Mouse (Mus musculus): ENCODE measurements around the gene Olfr825. TPM values are rescaled to one million over a fixed set of nuclear protein-coding genes. Genes with fewer than 3 reads are reported as not detected.
"Not testable (repeated sequence)": the region's sequence is repeated elsewhere in the genome, so short reads cannot be mapped to it uniquely, and the experiment has no call there.

Gene Olfr825
- total and polyA plus RNA-seq, 2 experiments, result not detected

- H3K36me3 ChIP-seq (ENCODE audit: control insufficient read depth, insufficient read depth, low read length), result no peaks in the 10 kb centered on the region
- H3K4me1 ChIP-seq (ENCODE audit: control insufficient read depth, insufficient read depth, low read length), result no peaks in the 10 kb centered on the region
- H3K27me3 ChIP-seq (ENCODE audit: control insufficient read depth, insufficient read depth, low read length), result no peaks in the 10 kb centered on the region
- DNase-seq (ENCODE audit: extremely low read depth, low read depth, low spot score), result no peak
- no peak overlapping the region for H3K9ac ChIP-seq (ENCODE audit: low read depth, low read length)
- TF ChIP-seq POLR2A (IDR thresholded peaks at IDR 0.05; ENCODE audit: extremely low read depth, insufficient read depth, low read length) (no peak), CTCF (IDR thresholded peaks at IDR 0.05; ENCODE audit: low read depth, low read length) (no peak)
- no peak overlapping the region for H3K27ac ChIP-seq (replicated peaks; ENCODE audit: insufficient read depth, low read depth, low read length)
- no peaks in the 10 kb centered on the region for H3K79me2 ChIP-seq (ENCODE audit: control insufficient read depth, insufficient read depth, low read length)
- H3K4me3 ChIP-seq (ENCODE audit: insufficient read depth, low read depth, low read length), result no peak overlapping the region
Observed at GRCm38 (mm10) chr10:130134811-130135210, 31.8 kb downstream of the Olfr825 start.

GRCm38 (mm10) chr10:130129900-130130299 is 36.7 kb downstream of the Olfr825 start, which contains the start of gene Olfr824:
Gene Olfr824, minus strand, starts transcription at chr10:130130000.
- H3K36me3 ChIP-seq (ENCODE audit: control insufficient read depth, insufficient read depth, low read length); H3K27ac ChIP-seq (replicated peaks; ENCODE audit: insufficient read depth, low read depth, low read length); DNase-seq (ENCODE audit: extremely low read depth, low read depth, low spot score); H3K27me3 ChIP-seq (ENCODE audit: control insufficient read depth, insufficient read depth, low read length); H3K79me2 ChIP-seq (ENCODE audit: control insufficient read depth, insufficient read depth, low read length); H3K4me1 ChIP-seq (ENCODE audit: control insufficient read depth, insufficient read depth, low read length); H3K9ac ChIP-seq (ENCODE audit: low read depth, low read length); H3K4me3 ChIP-seq (ENCODE audit: insufficient read depth, low read depth, low read length): not testable (repeated sequence)

GRCm38 (mm10) chr10:130116045-130116444 is 50.5 kb downstream of the Olfr825 start:
- H3K27me3 ChIP-seq (ENCODE audit: control insufficient read depth, insufficient read depth, low read length); H3K4me1 ChIP-seq (ENCODE audit: control insufficient read depth, insufficient read depth, low read length); H3K27ac ChIP-seq (replicated peaks; ENCODE audit: insufficient read depth, low read depth, low read length); H3K36me3 ChIP-seq (ENCODE audit: control insufficient read depth, insufficient read depth, low read length); H3K4me3 ChIP-seq (ENCODE audit: insufficient read depth, low read depth, low read length); H3K79me2 ChIP-seq (ENCODE audit: control insufficient read depth, insufficient read depth, low read length); DNase-seq (ENCODE audit: extremely low read depth, low read depth, low spot score); H3K9ac ChIP-seq (ENCODE audit: low read depth, low read length): not testable (repeated sequence)
- WGBS, result 62% methylated on average over 3 of the region's 3 CpGs

GRCm38 (mm10) chr10:130115283-130115682 is 51.3 kb downstream of the Olfr825 start, which contains the start of gene Olfr823:
Gene Olfr823, minus strand, starts transcription at chr10:130115383.
- H3K27me3 ChIP-seq (ENCODE audit: control insufficient read depth, insufficient read depth, low read length); H3K4me3 ChIP-seq (ENCODE audit: insufficient read depth, low read depth, low read length); H3K36me3 ChIP-seq (ENCODE audit: control insufficient read depth, insufficient read depth, low read length); DNase-seq (ENCODE audit: extremely low read depth, low read depth, low spot score); H3K79me2 ChIP-seq (ENCODE audit: control insufficient read depth, insufficient read depth, low read length); H3K4me1 ChIP-seq (ENCODE audit: control insufficient read depth, insufficient read depth, low read length); H3K27ac ChIP-seq (replicated peaks; ENCODE audit: insufficient read depth, low read depth, low read length); H3K9ac ChIP-seq (ENCODE audit: low read depth, low read length): not testable (repeated sequence)
- WGBS, result 94% methylated on average over 1 of the region's 1 CpGs

Other genes starting within 250 kb of the Olfr825 start
- gene Olfr818, start 217.7 kb downstream of the Olfr825 start, total RNA-seq (2014; rRNA removed), result not detected in 2 replicates
- not detected in 2 replicates for gene Olfr818, start 217.7 kb downstream of the Olfr825 start, polyA plus RNA-seq (2012; rRNA removed)
- gene Olfr819, start 199.5 kb downstream of the Olfr825 start, total RNA-seq (2014; rRNA removed), result not detected in 2 replicates
- gene Olfr819, start 199.5 kb downstream of the Olfr825 start, polyA plus RNA-seq (2012; rRNA removed), result not detected in 2 replicates
- not detected in 2 replicates for gene Olfr247, start 190.6 kb downstream of the Olfr825 start, total RNA-seq (2014; rRNA removed)
- not detected in 2 replicates for gene Olfr247, start 190.6 kb downstream of the Olfr825 start, polyA plus RNA-seq (2012; rRNA removed)
- not detected in 2 replicates for gene Gm10310, start 181.7 kb downstream of the Olfr825 start, total RNA-seq (2014; rRNA removed)
- gene Gm10310, start 181.7 kb downstream of the Olfr825 start, polyA plus RNA-seq (2012; rRNA removed), result not detected in 2 replicates
- not detected in 2 replicates for gene Olfr820, start 154.1 kb downstream of the Olfr825 start, total RNA-seq (2014; rRNA removed)
- gene Olfr820, start 154.1 kb downstream of the Olfr825 start, polyA plus RNA-seq (2012; rRNA removed), result not detected in 2 replicates
- gene Olfr821, start 136.4 kb downstream of the Olfr825 start, total RNA-seq (2014; rRNA removed), result not detected in 2 replicates
- gene Olfr821, start 136.4 kb downstream of the Olfr825 start, polyA plus RNA-seq (2012; rRNA removed), result not detected in 2 replicates
- gene Olfr822, start 95.6 kb downstream of the Olfr825 start, total RNA-seq (2014; rRNA removed), result not detected in 2 replicates
- gene Olfr822, start 95.6 kb downstream of the Olfr825 start, polyA plus RNA-seq (2012; rRNA removed), result not detected in 2 replicates
- not detected in 2 replicates for gene Olfr823, start 51.4 kb downstream of the Olfr825 start, total RNA-seq (2014; rRNA removed)
- gene Olfr823, start 51.4 kb downstream of the Olfr825 start, polyA plus RNA-seq (2012; rRNA removed), result not detected in 2 replicates
- gene Olfr824, start 36.8 kb downstream of the Olfr825 start, total RNA-seq (2014; rRNA removed), result not detected in 2 replicates
- not detected in 2 replicates for gene Olfr824, start 36.8 kb downstream of the Olfr825 start, polyA plus RNA-seq (2012; rRNA removed)
- gene Olfr826, start 17.4 kb upstream of the Olfr825 start, total RNA-seq (2014; rRNA removed), result not detected in 2 replicates
- gene Olfr826, start 17.4 kb upstream of the Olfr825 start, polyA plus RNA-seq (2012; rRNA removed), result not detected in 2 replicates
- not detected in 2 replicates for gene Olfr827, start 47.6 kb upstream of the Olfr825 start, total RNA-seq (2014; rRNA removed)
- not detected in 2 replicates for gene Olfr827, start 47.6 kb upstream of the Olfr825 start, polyA plus RNA-seq (2012; rRNA removed)
- not detected in 2 replicates for gene Neurod4, start 113.5 kb upstream of the Olfr825 start, total RNA-seq (2014; rRNA removed)
- not detected in 2 replicates for gene Neurod4, start 113.5 kb upstream of the Olfr825 start, polyA plus RNA-seq (2012; rRNA removed)
- gene Tespa1, start 156.1 kb upstream of the Olfr825 start, total RNA-seq (2014; rRNA removed), result 0.74 and 1.0 TPM in 2 replicates
- 0.06 and 0.11 TPM in 2 replicates for gene Tespa1, start 156.1 kb upstream of the Olfr825 start, polyA plus RNA-seq (2012; rRNA removed)
- gene Vmn2r84, start 227.6 kb upstream of the Olfr825 start, total RNA-seq (2014; rRNA removed), result not detected in 2 replicates
- gene Vmn2r84, start 227.6 kb upstream of the Olfr825 start, polyA plus RNA-seq (2012; rRNA removed), result not detected in 2 replicates

Measured in liver, adult 2 months (tissue).